Mouse (Mus musculus) embryonic facial prominence, embryonic 11.5 days (tissue): ENCODE measurements around the gene Chil4. TPM values are rescaled to one million over a fixed set of nuclear protein-coding genes. Genes with fewer than 3 reads are reported as not detected.
"Not testable (repeated sequence)": the region's sequence is repeated elsewhere in the genome, so short reads cannot be mapped to it uniquely, and the experiment has no call there.

Experiments used
- ATAC-seq: fragments of 200-750 bp; cut with Nextera tagmentation; replicated peaks from 2 replicates; pipeline ENCODE4 v1.8.0; 2017; ENCODE audit warnings: low read depth; ENCODE audit not compliant: insufficient number of reproducible peaks, low FRiP score, low TSS enrichment
- DNase-seq: peaks from one replicate; pipeline ENCODE4 v3.0.0-alpha.2; 2015; ENCODE audit warnings: low spot score
- H3K27ac ChIP-seq: fragments of 300-500 bp; sonication (generic); replicated peaks from 2 replicates; pipeline ENCODE4 v1.5.1; 2014; ENCODE audit warnings: mild to moderate bottlenecking, low read depth, low read length, control low read depth
- H3K27me3 ChIP-seq: fragments of 300-500 bp; sonication (generic); 2 replicates; pipeline ENCODE4 v1.6.1; 2014; ENCODE audit warnings: mild to moderate bottlenecking, low read length, moderate library complexity, mixed read lengths; ENCODE audit not compliant: control insufficient read depth, insufficient read depth
- H3K36me3 ChIP-seq: fragments of 300-500 bp; sonication (generic); replicated peaks from 2 replicates; pipeline ENCODE4 v1.6.1; 2014; ENCODE audit warnings: low read depth, mild to moderate bottlenecking, low read length, moderate library complexity, mixed read lengths; ENCODE audit not compliant: control insufficient read depth, insufficient read depth
- H3K4me1 ChIP-seq: fragments of 300-500 bp; sonication (generic); 2 replicates; pipeline ENCODE4 v1.6.1; 2014; ENCODE audit warnings: low read length, mixed read lengths; ENCODE audit not compliant: control insufficient read depth, insufficient read depth
- H3K4me2 ChIP-seq: fragments of 300-500 bp; sonication (generic); 2 replicates; pipeline ENCODE4 v1.6.1; 2014; ENCODE audit warnings: low read depth, mild to moderate bottlenecking, control low read depth, low read length, moderate library complexity
- H3K4me3 ChIP-seq: fragments of 300-500 bp; sonication (generic); 2 replicates; pipeline ENCODE4 v1.5.1; 2014; ENCODE audit warnings: low read depth, low read length, control low read depth
- H3K9ac ChIP-seq: fragments of 300-500 bp; sonication (generic); replicated peaks from 2 replicates; pipeline ENCODE4 v1.6.1; 2014; ENCODE audit warnings: mild to moderate bottlenecking, control low read depth, low read length
- H3K9me3 ChIP-seq: fragments of 300-500 bp; sonication (generic); replicated peaks from 2 replicates; pipeline ENCODE4 v1.6.1; 2016; ENCODE audit warnings: mild to moderate bottlenecking, low read length, inconsistent platforms, mixed read lengths; ENCODE audit not compliant: control insufficient read depth
- WGBS: fragments of 180-500 bp; shearing (Covaris S2); extraction: QIAGEN DNeasy Blood & Tissue Kit; methylation state at CpG from one replicate; pipeline ENCODE4 v1.1.7; 2014; 5-methylcytosine and 5-hydroxymethylcytosine counted together
- polyA plus RNA-seq: library from polyadenylated mRNA; unstranded; fragments of >200 nt; fragmentation: Nextera tagmentation; extraction: Ambion mirVana; gene quantifications from 2 replicates; pipeline ENCODE4 v1.2.1, GENCODE M21; 2014

Chil4 gene
- polyA plus RNA-seq, 1 experiment from 2014 or later, result not detected

DNA sequence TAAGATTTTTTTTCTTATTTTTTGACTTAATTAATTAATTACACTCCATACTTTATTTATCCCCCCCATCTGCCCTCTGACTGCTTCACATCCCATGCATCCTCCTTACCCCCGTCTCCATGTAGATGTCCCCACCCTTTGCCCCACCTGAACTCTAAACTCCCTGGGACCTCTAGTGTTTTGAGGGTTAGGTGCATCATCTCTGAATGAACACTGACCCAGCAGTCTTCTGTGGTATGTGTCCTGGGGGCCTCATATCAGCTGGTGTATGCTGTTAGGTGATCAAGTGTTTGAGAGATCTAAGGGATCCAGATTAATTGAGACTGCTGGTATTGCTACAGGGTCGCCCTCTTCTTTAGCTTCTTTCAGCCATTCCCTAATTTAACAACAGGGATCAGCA is 31.3 kb downstream of the Chil4 start:
- WGBS, result 78% methylated on average over 2 of the region's 2 CpGs
- no peaks in the 10 kb centered on the region for H3K9me3 ChIP-seq
- no peak overlapping the region for H3K4me2 ChIP-seq
- ATAC-seq (no peak), DNase-seq (no peak)
- H3K9ac ChIP-seq, result no peak overlapping the region
- no peak overlapping the region for H3K27ac ChIP-seq
- H3K36me3 ChIP-seq, result no peaks in the 10 kb centered on the region
- H3K27me3 ChIP-seq, result no peaks in the 10 kb centered on the region
- H3K4me3 ChIP-seq, result no peak overlapping the region
- no peaks in the 10 kb centered on the region for H3K4me1 ChIP-seq

DNA sequence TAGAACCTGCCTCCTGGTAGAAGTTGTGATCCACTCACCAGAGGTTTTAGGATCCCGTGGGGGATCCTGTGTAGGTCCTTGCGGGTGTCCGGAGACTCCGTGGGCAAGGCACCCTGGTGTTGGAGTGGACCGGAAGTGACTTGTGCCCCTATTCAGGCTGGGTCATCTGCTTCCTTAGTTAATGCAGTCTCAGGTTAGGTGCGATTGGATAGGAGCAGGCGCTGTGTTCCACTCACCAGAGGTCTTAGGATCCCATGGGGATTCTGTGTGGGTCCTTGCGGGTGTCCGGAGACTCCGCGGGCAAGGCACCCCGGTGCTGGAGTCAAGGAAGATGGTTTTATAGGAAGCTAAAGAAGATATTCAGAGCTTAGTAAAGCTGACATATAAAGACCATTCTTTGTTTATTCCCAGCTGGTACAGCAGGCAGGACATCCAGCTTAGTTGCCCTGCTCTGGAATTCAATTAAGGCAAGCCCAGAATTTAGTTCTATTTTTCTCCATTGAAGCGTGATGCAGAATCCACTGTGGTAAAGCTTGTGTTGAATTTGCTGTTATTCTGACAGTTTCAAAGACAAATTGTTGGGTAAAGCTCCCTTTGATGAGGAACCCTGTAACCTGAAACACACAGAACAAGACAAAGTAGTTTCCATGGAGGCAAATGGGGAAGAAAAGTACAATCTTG is 41.7 kb downstream of the Chil4 start:
- Histone ChIP-seq H3K4me1 (no peaks in the 10 kb centered on the region), H3K9ac (no peak overlapping the region), H3K4me3 (no peak overlapping the region), H3K27me3 (no peaks in the 10 kb centered on the region), H3K4me2 (no peak overlapping the region), H3K9me3 (no peaks in the 10 kb centered on the region; the same call in 1 of the 2 replicates), H3K27ac (no peak overlapping the region), H3K36me3 (no peaks in the 10 kb centered on the region)
- ATAC-seq, result no peak
- DNase-seq, result no peak
- whole genome bisulfite sequencing, result 85% methylated on average over 13 of the region's 13 CpGs

DNA sequence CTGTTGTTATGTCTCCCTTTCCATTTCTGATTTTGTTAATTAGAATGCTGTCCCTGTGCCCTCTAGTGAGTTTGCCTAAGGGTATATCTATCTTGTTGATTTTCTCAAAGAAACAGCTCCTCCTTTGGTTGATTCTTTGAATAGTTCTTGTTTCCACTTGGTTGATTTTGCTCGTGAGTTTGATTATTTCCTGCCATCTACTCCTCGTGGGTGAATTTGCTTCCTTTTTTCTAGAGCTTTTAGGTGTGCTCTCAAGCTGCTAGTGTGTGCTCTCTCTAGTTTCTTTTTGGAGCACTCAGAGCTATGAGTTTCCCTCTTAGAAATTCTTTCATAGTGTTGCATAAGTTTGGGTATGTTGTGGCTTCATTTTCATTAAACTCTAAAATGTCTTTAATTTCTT is 44.3 kb downstream of the Chil4 start:
- WGBS, result 66% methylated on average over 2 of the region's 2 CpGs
- not testable (repeated sequence) for H3K9me3 ChIP-seq, H3K27ac ChIP-seq, H3K4me3 ChIP-seq, H3K4me1 ChIP-seq, H3K36me3 ChIP-seq, H3K4me2 ChIP-seq, DNase-seq, H3K9ac ChIP-seq, ATAC-seq, H3K27me3 ChIP-seq

DNA sequence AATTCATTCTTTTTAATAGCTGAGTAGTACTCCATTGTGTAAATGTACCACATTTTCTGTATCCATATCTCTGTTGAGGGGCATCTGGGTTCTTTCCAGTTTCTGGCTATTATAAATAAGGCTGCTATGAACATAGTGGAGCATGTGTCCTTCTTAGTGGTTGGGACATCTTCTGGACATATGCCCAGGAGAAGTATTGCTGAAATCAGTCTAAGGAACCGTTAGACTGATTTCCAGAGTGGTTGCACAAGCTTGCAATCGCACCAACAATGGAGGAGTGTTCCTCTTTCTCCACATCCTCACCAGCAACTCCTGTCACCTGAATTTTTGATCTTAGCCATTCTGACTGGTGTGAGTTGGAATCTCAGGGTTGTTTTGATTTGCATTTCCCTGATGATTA is 46.8 kb downstream of the Chil4 start:
- WGBS, result 71% methylated on average over 2 of the region's 2 CpGs
- not testable (repeated sequence) for H3K27me3 ChIP-seq, H3K4me2 ChIP-seq, H3K4me1 ChIP-seq, H3K9ac ChIP-seq, DNase-seq, ATAC-seq, H3K36me3 ChIP-seq, H3K4me3 ChIP-seq, H3K9me3 ChIP-seq, H3K27ac ChIP-seq

DNA sequence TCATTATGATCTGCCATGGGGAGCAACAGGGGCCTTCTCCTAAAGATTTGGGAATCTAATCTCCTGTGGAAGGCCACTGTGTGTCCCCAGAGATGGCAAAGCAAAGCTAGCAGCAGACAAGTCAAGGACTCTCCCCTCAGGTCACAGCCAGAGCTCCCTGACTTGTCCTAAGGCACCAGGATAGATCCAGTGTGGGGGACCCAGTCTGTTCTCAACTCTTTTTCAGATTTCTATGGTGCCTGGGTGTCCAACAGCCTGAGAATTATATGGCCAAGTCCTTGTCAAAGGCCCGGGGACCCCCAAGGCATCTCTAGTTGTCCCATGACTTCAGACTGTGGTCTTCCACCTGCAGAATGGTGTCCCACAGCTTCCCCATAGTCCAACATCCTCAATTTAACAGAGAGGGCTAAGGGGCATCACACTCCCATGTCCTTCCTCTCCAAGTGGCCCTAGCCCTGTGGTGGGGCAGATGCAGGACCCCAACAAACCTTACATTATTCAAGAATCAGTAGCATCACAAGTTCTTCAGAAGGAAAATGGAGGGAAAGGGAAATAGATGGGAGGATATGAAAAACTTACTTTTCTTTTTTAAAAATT is 48.1 kb downstream of the Chil4 start:
- Histone ChIP-seq H3K9me3 (no peaks in the 10 kb centered on the region; the same call in 1 of the 2 replicates), H3K4me3 (no peak overlapping the region), H3K4me1 (no peaks in the 10 kb centered on the region), H3K36me3 (no peaks in the 10 kb centered on the region), H3K4me2 (no peak overlapping the region), H3K27me3 (no peaks in the 10 kb centered on the region), H3K9ac (no peak overlapping the region), H3K27ac (no peak overlapping the region)
- ATAC-seq (no peak; the same call in 1 of the 2 replicates), DNase-seq (no peak)
- 90% methylated on average over 1 of the region's 1 CpGs for WGBS

DNA sequence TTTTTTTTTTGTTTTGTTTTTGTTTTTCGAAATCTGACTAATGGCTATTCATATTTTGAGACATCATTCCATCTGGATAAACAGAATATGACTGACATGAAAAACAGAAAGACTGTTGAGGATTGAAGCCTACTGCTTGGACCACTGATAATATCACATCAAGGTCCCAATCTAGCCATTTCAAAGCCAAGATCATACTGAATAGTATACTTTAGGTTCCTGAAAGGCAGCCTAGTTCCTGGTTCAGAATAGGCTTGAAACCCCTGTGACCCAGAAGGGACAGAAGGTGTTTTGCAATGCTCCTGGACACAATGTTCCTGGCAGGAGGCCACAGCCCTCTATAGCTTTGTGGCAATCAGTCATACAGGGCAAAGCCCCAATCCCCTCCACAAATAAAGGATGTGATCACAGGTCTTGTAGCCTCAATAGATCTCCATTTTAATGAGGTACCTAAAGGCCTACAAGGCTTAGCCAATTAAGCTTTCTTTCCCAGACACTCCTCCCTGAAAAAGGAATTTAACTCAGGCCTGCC is 48.7 kb downstream of the Chil4 start:
- 49% methylated on average over 1 of the region's 1 CpGs for WGBS
- no peaks in the 10 kb centered on the region; the same call in 1 of the 2 replicates for H3K9me3 ChIP-seq
- H3K27ac ChIP-seq, result no peak overlapping the region
- DNase-seq (peak; percentile 12), ATAC-seq (no peak)
- no peak overlapping the region for H3K4me3 ChIP-seq
- no peaks in the 10 kb centered on the region for H3K36me3 ChIP-seq
- no peak overlapping the region for H3K9ac ChIP-seq
- H3K4me1 ChIP-seq, result no peaks in the 10 kb centered on the region
- H3K27me3 ChIP-seq, result no peaks in the 10 kb centered on the region
- no peak overlapping the region for H3K4me2 ChIP-seq

DNA sequence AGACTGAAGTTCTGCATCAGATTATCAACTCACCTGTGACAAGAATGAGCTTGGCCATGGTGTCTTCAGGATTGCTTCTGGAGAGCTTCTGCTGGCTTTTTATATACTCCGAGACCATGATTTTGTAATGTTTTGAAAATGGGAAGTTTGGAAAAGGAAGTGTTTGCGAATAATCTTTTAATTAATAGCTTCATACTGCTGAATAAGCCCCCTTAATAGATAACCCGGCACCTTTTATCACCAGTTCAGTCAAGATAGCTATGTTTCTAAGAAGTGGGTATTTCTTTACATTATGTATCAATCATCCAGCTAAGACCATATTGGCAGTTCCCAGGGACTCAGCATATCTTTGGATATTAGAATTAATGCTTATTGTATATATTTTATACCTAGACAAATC is 51.8 kb downstream of the Chil4 start, which contains the start of gene Chil3:
TSS of gene Chil3 (minus strand) at position 101 of the 400 bp plus-strand sequence.
- H3K4me2 ChIP-seq, result no peak within 1 kb of the TSS
- H3K36me3 ChIP-seq, result no peaks in the 10 kb centered on the region
- WGBS, result 83% methylated on average over 3 of the region's 3 CpGs
- no peak within 1 kb of the TSS for H3K9ac ChIP-seq
- no peak within 1 kb of the TSS for H3K4me3 ChIP-seq
- ATAC-seq (no peak), DNase-seq (no peak)
- H3K4me1 ChIP-seq, result no peaks in the 10 kb centered on the region
- no peak within 1 kb of the TSS for H3K27ac ChIP-seq
- H3K9me3 ChIP-seq, result no peaks in the 10 kb centered on the region; the same call in 1 of the 2 replicates
- H3K27me3 ChIP-seq, result no peaks in the 10 kb centered on the region

DNA sequence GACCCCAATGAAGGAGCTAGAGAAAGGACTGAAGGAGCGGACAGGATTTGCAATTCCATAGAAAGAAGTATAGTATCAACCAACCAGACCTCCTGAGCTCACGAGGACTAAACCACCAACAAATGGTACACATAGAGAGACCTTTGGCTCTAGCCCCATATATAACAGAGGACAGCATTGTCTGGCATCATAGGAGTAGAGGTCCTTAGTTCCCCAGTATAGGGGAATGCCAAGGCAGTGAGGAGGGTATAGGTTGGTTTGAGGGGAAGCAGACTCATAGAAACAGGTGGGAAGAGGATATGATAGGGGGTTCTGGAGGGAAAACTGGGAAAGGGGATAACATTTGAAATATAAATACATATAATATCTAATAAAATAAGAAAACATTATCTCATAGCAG is 64.9 kb downstream of the Chil4 start:
- no peaks in the 10 kb centered on the region for H3K27me3 ChIP-seq
- no peak overlapping the region for H3K4me3 ChIP-seq
- no peak overlapping the region for H3K9ac ChIP-seq
- H3K27ac ChIP-seq, result no peak overlapping the region
- no peaks in the 10 kb centered on the region for H3K9me3 ChIP-seq
- ATAC-seq (no peak), DNase-seq (no peak)
- H3K36me3 ChIP-seq, result no peaks in the 10 kb centered on the region
- H3K4me2 ChIP-seq, result no peak overlapping the region
- WGBS, result 82% methylated on average over 2 of the region's 2 CpGs
- H3K4me1 ChIP-seq, result no peaks in the 10 kb centered on the region
